Mouse (Mus musculus) common myeloid progenitor, adult 5-6 weeks (primary cell): ENCODE data around the gene Ctnna3. TPM values are rescaled to one million over a fixed set of nuclear protein-coding genes. Genes with fewer than 3 reads are reported as not detected.

Experiments
- ATAC-seq: replicated peaks from 2 replicates; pipeline ENCODE4 v1.8.0; 2016; ENCODE audit warnings: low read depth, mild to moderate bottlenecking, moderate TSS enrichment, inconsistent platforms; ENCODE audit not compliant: poor library complexity, severe bottlenecking
- total RNA-seq: library from RNA; stranded (forward); fragments of 200-1000, 187-1606 nt; gene quantifications from 2 replicates; pipeline ENCODE4 v1.2.3, GENCODE M21; 2017

Gene Ctnna3
- total RNA-seq, 1 experiment from 2014 or later = not detected

GRCm38 (mm10) chr10:64030901-64031300, 601.0 kb downstream of the Ctnna3 start:
- no peak for ATAC-seq

DNA sequence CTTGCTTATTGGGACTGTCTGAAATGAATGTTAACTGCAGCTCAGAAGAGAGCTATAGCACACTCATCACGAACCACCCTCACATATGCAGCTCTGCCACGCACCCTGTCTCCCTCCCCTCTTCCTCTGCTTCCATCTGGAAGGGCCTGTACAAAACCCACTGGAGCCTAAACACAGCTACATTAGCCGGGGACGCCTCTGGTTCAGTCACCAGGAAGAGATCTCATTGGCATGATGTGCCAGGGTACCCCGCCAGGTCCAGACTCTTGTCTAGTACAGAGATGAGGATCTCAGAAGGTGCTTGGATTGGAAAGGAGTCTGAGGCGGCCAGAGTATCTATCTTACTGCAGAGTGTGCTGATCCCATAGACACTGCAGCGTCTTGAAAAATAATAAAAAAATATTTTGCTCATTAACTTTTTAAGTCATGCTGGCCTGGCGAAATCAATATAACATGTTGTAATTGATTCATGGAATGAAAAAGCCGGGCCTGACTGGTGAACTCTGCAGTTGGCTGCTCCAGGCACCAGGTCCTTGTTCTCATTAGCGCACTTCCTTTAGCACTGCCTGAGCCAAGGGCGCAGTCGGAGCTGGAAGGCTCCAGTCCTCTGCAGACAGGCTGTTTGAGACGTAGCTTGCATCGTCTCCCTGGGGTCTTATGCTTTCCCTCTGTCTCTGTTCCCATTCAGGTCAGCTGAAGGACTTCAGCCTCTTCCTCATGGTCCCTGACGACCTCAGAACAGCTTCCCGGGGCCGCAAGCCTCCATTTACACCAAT, 610.0 kb downstream of the Ctnna3 start:
- no peak for ATAC-seq

GRCm38 (mm10) chr10:64041218-64041617, 611.3 kb downstream of the Ctnna3 start:
- no peak for ATAC-seq

DNA sequence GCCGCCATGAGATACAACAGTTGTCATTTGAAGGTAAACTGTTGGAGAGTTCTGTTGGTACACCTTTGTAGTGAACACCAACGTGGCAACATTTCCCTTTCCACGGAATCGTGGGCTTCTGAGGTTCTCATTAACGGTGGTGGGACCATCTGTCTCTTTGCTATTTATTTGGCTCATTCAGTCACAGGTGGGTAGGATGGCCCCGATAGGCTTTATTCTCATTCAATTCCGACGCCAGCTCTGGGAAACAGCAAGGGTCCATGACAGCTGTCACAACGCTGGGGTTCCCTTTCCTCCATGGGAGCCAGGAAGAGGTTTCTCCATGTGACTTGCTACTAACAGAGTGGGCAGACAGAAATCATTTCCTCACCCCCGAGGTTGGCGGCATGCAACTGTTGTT, 612.0 kb downstream of the Ctnna3 start:
- no peak for ATAC-seq

GRCm38 (mm10) chr10:64049151-64049550, 619.3 kb downstream of the Ctnna3 start:
- no peak for ATAC-seq

GRCm38 (mm10) chr10:64049946-64050345, 620.0 kb downstream of the Ctnna3 start:
- ATAC-seq = no peak

GRCm38 (mm10) chr10:64063704-64064103, 633.8 kb downstream of the Ctnna3 start:
- ATAC-seq = no peak

- no peak for ATAC-seq
Measured at GRCm38 (mm10) chr10:64075944-64076343, 646.0 kb downstream of the Ctnna3 start.

GRCm38 (mm10) chr10:64076410-64077052, 646.6 kb downstream of the Ctnna3 start:
- ATAC-seq = no peak

- ATAC-seq = no peak
Measured at GRCm38 (mm10) chr10:64082345-64082744, 652.4 kb downstream of the Ctnna3 start.

- ATAC-seq = no peak
Measured at GRCm38 (mm10) chr10:64083813-64084212, 653.9 kb downstream of the Ctnna3 start.

GRCm38 (mm10) chr10:64084465-64084864, 654.6 kb downstream of the Ctnna3 start:
- peak; percentile 79 for ATAC-seq

GRCm38 (mm10) chr10:64086183-64086566, 656.3 kb downstream of the Ctnna3 start:
- no peak for ATAC-seq

GRCm38 (mm10) chr10:64086567-64087391, 656.9 kb downstream of the Ctnna3 start:
- ATAC-seq = no peak

DNA sequence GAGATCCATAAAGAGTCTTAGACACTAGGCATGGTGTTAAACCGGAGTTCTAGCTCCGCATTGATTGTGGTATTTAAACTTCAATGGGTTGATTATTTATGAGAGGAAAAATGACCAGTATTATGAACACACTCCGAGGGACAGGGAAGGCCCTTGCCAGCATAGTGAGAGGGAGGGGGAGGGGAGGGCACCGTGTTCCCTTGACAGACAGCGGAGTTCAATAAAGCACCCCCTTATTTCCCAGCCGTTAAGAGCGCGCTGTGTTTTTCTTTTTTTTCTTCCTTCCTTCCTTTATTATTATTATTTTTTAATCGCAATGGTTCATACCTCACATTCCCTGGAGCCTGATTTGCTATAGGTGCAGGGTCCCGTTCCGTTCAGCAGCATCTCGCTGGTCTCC, 657.6 kb downstream of the Ctnna3 start:
- no peak for ATAC-seq

DNA sequence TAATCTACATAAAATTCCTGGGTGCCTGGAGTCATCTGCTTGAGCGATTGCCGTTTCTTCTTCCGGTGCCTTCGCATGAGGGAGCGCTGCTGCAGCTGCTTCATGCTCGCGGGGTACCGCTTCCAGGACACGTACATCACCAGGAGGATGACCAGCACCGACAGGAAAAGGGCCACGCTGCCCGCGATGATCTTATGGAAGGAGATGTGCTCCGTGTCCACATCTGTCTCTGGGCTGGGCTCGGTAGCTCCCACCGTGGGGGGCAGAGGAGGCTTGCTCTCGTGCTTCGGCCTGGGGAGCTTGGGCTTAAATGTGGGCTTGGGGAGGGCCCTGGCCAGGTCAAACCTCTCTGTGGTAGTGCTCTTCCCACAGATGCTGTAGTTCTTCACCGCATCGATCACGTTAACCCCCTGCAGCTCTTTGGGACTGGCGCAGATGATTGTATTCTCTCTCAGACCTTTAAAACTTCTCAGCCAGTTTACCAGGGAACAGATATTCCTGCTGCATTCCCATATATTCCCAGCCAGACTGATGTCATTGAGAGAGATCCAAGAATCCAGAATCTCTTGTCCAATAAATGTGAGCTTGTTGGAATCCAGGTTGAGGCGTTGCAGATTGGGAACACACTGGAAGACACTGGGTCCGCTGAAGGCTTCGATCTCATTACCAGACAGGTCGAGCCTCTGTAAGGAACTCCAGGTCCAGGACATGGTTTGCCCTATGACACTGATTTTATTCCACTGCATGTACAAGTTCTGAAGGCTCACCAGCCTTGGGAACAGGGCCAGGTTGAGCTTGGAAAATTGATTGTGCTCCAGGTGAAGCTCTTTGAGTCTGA, 658.3 kb downstream of the Ctnna3 start:
- no peak for ATAC-seq

GRCm38 (mm10) chr10:64088774-64089460, 659.0 kb downstream of the Ctnna3 start:
- ATAC-seq = no peak

DNA sequence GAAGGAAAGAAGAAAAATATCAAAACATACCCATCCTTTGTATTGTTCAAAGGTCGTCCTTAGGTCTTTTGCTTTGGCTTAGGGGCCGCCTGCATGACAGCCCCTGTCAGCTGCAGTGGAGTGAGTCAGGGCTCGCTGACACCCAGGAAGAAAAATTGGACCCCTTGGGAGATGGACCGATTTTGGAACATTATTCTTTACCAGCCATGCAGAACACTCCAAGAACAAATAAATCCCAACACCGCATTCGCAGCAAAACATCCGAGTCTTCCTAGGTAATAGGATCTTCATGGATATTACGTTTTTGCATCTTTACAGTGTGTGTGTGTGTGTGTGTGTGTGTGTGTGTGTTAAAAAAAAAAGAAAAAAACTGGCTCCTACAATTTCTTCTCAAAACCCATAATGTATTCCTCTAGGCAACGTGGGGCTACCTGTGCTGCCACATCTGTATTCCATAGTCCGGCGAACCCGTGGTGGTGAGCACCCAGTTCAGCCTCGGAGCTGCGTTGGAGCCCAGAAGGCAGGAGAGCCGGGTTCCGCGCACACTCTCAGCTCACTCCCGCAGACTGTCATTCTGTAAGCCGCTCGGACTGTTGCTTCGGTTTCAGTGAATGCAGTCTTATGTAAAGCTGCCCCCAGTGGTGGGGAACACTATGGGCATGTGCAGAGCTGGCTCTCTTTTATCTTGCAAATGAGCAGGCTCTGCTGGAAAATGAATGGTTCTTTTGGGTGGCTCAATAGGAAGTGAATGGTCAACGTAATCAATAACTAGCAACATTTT, 660.0 kb downstream of the Ctnna3 start, which contains the start of gene Lrrtm3:
Lrrtm3 (minus strand) TSS at position 598 of the 781 bp plus-strand sequence.
- peak; percentile 83 for ATAC-seq

- no peak for ATAC-seq
Measured at GRCm38 (mm10) chr10:64096532-64096931, 666.6 kb downstream of the Ctnna3 start.
